Mouse (Mus musculus): ENCODE measurements around the gene Rnf103.

Gene Rnf103

DNA sequence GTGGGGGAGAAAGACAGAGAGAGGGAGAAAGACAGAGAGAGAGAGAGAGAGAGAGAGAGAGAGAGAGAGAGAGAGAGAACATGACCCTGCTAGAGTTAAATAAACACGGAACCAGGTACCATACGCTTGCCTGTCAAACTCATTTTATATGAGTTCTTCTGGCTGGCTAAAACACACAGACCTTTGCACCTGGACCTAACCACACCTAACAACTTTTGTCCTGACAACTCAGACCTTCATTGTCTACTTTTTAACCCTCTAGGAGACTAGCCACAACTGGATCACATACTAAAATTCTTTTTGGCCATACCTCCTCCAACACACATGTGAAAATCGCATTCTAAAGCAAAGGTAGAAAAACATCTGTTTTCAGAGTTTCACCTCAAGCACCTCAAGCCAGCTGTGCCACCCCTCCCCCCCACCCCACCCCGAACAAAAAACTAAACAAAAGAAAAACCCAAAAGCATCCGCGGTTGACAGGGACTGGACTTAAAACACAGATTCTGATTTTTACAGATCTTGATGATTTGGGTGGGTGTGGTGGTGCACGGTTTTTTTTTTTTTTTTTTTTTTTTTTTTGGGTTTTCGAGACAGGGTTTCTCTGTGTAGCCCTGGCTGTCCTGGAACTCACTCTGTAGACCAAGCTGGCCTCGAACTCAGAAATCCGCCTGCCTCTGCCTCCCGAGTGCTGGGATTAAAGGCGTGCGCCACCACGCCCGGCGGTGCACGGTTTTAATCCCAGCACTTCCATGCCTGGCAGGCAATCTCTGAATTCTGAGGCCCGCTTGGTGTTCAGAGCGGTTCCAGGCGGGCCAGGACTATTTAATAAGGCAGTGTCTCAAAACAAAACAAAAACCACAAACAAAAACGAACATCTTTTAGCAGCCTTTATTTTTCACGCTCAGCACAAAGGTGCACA, 679 bp upstream of the Rnf103 start:
- no peak for DNase-seq (ENCODE audit: low spot score in 2 of 2)

- peak; percentile 46 to 59 for DNase-seq (ENCODE audit: low spot score in 2 of 2)
These were observed 787 bp downstream of the Rnf103 start for GRCm38 (mm10) chr6:71494341-71495020.

DNA sequence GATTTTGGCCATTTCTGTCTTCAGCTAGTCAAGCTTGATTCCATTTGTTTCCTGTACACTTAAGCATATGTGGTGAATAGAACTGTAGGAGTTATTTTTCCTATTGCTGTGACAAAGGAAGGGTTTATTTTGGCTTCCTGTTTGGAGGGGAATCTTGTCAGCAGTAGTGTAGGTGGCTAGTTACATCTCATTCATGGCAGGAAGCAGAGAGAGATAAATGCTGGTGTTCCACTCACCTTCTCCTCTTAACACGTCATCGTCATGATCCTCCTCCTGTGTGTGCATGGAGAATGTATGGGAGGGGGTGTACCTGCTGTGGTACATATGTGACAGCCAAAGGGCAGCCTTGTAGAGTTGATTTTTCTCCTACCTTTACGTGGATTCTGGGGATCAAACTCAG, 6.9 kb downstream of the Rnf103 start:
- DNase-seq (ENCODE audit: low spot score in 2 of 2): no peak

DNA sequence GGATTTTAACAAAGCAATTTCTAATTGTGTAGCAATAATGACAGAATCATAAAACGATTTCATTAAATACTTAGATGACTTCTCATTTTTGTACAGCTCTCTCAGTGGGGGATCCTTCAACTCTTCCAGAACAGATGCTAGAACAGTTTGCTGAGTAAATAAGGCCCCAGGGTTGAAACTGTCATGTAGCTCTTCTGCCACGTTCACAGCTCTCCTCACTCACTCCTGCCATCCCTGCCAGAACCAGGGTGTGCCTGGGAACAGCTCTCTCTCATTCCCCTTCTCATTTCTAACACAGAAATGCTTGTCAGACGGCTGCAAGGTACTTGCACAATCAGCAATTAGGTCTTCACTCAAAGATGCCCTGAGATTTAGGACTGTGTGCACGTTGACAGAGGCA, 9.3 kb downstream of the Rnf103 start:
- DNase-seq (ENCODE audit: low spot score in 2 of 2): no peak

GRCm38 (mm10) chr6:71503670-71504069, 10.0 kb downstream of the Rnf103 start:
- no peak for DNase-seq (ENCODE audit: low spot score in 2 of 2)

DNA sequence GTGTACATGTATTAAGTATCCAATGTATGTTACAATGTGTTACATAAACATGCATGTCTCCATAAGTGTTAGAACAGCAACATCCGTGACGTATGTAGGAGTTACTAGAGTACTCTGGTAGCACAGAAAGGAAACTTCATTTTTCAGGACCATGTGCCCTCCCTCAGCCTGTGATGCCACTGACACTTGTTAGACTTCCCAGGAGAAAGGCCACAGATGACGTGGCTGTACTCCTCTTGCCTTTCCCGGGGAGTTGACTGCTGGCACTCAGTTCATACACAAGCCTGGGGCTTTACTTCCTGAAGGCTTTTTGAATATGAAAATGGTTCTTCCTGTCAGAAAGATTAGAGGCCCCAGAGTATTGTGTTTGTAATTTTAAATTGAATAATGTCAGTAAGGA, 10.4 kb downstream of the Rnf103 start:
- no peak for DNase-seq (ENCODE audit: low spot score in 2 of 2)

DNA sequence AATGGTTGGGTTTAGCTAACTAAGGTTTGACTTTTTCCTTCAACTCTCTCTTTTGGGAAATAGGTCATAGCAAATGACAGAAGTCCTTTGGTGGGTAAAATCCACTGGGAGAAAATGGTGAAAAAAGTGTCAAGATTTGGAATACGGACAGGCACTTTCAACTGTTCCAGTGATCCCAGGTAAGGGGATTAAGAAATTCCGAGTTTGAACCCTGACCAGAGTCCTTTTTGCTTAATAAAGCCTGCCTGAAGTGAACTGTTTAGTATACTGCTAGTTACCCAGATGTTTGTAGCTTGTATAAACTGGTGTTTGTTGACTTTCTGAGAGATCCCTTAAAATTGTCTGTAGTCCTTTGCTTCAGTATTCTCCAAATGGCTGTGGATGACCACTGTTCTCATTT, 12.0 kb downstream of the Rnf103 start:
- no peak for DNase-seq (ENCODE audit: low spot score in 2 of 2)

GRCm38 (mm10) chr6:71519476-71519875, 25.8 kb downstream of the Rnf103 start:
- DNase-seq (ENCODE audit: low spot score in 2 of 2): no peak

- peak in 1 of 2 experiments; percentile 51 for DNase-seq (ENCODE audit: low spot score in 2 of 2)
These were observed 31.9 kb downstream of the Rnf103 start for GRCm38 (mm10) chr6:71525556-71525955.

DNA sequence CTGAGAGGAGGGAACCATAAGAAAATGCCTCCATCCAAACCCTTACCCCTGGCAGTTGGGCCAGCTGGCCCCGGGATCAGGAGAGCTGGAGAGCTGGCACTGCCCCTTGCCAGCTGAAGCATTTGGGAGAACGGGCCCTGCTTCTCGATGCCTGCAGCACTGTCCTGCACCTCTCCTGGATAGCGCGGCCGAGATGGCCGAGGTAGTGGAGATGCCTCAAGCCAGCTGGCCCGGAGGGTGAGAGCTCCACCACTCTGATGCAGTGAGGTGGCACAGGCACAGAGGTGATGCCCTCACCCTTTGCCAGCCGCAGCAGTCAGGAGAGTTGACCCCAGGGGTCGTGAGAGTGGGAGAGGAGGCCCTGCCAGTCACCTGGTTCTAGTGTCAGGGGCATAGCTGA, 33.4 kb downstream of the Rnf103 start:
- no peak for DNase-seq (ENCODE audit: low spot score in 2 of 2)

DNA sequence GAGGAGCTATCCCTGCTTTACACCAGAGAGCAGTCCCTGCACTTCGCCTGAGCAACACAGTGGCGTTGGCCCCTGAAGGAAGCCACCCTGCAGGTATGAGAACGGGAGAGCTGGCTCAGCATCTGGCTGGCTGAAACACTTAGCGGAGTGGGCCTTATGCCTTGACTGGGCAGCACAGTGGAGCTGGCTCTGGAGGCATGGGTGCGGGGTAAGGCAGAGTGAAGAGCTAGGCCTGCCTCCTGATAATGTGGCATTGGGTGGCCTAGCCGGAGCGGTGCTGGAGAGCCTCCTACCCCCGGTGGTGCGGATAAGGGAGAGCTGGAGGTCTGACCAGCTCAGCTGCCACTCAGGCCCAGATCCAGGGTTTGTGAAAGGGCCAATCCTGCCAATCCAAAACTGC, 34.1 kb downstream of the Rnf103 start:
- no peak for DNase-seq (ENCODE audit: low spot score in 2 of 2)

DNA sequence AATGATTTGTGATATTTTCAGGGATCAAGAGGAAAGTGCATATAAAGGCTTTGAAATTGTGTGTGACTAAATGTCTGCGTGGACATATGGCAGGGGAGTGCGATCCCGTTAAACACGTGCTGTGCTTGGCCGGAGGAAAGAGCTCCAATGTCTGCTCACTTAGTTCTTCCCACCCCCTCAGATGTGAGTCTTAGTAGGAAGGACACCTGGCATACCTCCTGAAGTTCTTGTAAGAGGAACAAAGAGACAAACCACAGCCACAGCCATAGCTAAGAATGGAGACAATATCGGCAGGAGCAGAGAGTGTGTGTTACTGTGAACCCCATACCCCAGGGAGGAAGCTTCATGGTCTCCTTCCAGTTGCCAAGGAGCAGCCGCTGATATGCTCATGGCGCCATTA, 36.5 kb downstream of the Rnf103 start:
- DNase-seq (ENCODE audit: low spot score in 2 of 2): no peak

- DNase-seq (ENCODE audit: low spot score in 2 of 2): no peak
These were observed 43.6 kb downstream of the Rnf103 start for GRCm38 (mm10) chr6:71537286-71537685.

DNA sequence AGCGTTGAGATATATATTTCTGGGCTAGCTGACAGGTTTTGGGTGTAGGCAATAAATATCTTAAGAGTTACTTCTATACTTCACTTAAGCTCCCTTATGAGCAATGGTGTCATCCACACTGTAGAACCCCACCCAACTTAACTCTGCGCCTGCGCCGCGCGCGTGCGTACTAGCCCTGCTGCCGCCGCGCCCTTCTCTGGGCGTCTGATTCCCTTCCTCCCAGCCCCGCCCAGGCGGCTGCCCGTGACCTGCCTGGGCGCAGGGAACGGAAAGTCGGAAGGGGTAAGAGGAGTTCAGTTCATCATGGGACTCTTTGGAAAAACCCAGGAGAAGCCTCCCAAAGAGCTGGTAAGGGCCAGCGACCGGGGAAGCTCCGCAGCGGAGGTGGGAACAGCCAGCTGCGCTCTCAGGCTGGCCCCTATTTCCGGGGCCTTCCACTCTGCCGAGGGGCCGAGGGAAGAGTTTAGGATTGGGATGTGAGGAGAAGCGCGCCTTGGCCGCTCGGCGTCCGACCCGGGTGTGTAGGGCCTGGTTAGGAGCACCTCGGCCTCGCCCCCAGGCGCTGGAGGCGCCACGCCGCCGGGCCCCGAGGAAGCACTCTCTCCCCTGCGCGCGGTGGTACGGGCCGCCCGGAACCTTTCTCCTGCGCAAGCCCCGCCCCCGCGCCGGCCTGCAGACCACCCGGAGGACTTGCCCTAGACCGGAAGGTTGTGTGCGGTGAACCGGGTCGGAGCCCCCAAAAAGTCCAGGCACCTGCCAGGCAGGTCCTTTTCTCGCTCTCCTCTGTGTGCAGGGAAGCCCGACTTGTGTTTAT, 50.2 kb downstream of the Rnf103 start, which contains the start of gene Chmp3:
Chmp3 (plus strand) TSS at position 112 of the 814 bp plus-strand sequence.
- DNase-seq (ENCODE audit: low spot score in 2 of 2): peak; percentile 96 to 98

GRCm38 (mm10) chr6:71555507-71555951, 61.8 kb downstream of the Rnf103 start:
- no peak for DNase-seq (ENCODE audit: low spot score in 2 of 2)

- DNase-seq (ENCODE audit: low spot score in 2 of 2): no peak
These were observed 63.1 kb downstream of the Rnf103 start for GRCm38 (mm10) chr6:71556826-71557225.

All from frontal cortex, postnatal 36 days (tissue).